Mouse (Mus musculus): ENCODE measurements around the gene Gipr.

DNA sequence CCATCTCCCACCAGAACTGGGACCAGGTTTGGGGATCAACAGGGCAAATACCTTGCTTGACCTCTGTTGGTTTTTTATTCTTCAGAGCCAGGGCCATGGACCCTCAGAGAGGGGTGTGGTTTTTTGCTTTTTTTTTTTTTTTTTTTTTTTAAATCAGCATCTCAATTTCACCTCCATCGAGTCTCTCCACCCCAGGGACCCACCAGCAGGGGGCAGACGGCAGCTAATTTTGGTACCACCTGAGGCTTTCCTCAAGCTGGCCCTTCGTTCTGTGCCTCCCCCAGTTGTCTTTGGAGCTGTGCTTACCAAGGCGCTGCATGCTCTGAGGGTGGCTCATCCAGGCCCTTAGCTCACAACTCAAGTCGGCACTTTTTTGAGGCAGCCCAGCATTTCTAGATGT is 28.5 kb downstream of the Gipr start:
- TF ChIP-seq ZNF384 (IDR thresholded peaks at IDR 0.05; ENCODE audit: low read depth, low read length) (peak; percentile 94), HCFC1 (IDR thresholded peaks at IDR 0.05; ENCODE audit: borderline replicate concordance, insufficient read depth, low read length) (no peak), ZC3H11A (IDR thresholded peaks at IDR 0.05; ENCODE audit: borderline replicate concordance, low read depth, low read length) (no peak)

Measured in ES-E14 (cell line).